Mouse (Mus musculus) thymus, postnatal 25 days (tissue): ENCODE data around the gene Sim1.

ENCODE experiments used
- DNase-seq: peaks from one replicate; pipeline ENCODE4 v3.0.0; 2022

Gene Sim1

DNA sequence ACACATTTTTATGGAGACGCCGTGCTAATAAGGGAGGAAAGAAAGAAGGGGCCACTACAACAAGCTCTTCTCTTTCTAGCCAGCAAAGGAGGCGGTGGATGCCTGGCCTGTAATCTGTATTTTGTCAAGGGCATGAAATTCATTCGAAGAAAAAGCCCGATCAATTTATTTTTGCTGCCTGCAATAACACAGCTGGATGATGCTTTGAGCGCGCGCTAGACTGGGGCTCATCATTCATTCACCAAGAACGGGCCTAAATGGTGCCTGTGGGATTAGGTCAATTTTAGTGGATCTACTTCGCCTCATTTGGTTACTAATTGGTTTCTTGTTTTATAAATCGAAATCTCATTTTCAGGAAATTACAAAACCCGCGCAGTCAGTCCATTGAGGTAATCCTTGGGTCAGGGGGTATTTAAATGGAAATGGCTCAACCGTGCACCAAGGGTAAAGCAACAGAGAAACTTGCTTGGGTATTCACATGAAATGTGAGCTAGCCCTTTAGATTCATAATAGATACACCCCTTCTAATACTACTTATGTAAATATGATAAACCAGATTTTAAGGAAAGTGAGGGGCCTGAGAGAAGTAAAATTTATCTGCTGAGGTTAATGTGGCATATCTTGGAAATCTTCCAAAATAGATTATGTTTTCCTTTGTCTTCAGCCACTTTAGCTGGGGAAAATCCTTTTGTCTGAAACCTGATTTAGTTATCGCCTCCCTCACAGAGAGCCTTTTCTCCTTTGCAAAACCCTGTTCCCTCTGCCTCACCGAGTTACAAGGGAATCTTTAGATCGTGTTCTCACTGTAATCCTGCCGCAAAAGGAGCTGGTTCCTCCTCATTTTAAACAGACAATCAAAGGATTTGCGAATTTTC lies 7.3 kb downstream of the Sim1 start:
- DNase-seq = no peak

DNA sequence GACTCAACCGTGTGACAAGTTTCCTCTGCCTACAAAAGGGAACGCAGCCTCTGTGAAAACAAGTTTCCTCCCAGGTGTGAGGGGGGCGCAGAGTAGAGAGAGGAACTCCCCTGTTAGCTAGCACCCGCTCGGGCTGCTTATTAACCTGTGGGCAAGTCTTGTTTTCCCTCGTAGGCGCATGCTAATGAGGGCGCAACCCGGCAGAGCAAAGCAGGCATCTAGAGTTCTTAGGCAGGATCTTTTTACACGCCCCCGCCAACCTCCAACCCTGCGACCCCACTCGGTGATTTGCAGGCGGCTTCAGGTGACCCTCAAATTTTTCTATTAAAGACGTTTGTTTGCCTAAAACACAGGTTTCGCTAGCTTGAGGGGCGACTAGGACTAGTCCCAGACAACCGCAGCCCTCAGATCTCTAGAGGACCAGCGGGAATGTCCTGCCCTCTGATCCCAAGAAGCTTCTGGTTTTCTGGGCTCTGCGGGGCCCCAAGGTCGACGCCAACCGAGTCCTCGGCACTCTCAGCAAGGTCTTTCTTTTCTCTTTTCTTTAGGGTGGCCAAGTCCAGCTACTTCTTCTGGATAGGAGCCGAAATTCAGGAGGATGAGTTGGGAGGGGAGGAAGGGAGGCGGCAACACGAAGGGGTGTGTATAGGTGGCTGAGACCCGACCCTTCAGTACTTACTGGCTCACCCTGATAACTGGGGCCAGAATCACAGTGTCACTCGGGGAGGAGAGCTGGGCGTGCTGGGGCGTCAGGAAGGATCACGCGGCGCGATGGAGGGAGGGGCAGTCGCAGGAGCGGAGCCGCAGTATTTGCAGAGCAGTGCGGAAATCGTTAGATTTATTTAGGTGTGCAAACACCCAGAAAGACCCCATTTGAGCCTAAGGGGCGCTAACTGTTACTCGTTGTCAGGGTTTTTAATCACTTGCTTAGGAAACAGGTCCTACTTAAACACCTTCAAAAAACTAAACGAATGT lies 8.5 kb downstream of the Sim1 start:
- DNase-seq = no peak

DNA sequence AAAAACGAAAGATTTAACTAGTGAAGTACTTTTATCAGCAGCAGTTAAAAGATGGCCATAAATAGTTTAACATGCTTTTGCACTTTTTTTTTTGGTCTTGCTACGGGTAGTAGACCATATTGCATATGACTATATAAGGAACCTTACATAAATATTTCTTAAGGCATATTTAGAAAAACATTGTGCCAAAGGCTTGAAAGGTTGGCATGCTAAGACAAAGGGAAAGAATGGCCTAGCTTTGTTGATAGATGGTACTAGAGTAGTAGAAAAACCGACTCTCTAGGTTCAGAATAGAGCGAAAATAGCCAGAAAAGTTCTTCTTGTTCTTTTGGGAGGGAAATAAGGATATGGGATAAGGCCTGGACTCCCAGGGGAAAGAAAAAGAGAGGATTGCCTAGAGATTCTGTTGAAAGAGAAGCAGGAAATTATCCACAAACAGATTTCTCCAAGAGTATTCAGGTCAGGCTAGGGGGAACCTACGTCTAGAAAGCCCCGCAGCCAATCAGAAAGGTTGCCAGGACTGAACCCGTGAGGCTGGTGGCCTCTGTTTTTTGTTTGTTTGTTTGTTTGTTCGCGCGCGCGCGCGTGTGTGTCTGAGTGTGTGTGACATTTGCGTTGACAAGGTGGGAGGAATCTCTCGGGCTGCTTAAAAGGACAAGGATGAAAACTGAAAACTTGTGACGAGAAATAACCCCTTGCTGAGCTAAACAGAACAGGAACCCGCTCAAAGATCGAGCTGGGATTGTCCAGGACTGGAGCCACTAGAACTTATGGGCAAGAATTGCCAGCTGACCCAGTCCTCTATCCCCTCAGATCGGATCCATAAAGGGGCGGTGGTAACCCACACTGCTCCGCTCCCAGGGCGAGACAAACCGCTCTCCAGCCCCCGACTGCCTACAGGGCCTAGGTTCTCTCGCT lies 9.6 kb downstream of the Sim1 start:
- DNase-seq = no peak

DNA sequence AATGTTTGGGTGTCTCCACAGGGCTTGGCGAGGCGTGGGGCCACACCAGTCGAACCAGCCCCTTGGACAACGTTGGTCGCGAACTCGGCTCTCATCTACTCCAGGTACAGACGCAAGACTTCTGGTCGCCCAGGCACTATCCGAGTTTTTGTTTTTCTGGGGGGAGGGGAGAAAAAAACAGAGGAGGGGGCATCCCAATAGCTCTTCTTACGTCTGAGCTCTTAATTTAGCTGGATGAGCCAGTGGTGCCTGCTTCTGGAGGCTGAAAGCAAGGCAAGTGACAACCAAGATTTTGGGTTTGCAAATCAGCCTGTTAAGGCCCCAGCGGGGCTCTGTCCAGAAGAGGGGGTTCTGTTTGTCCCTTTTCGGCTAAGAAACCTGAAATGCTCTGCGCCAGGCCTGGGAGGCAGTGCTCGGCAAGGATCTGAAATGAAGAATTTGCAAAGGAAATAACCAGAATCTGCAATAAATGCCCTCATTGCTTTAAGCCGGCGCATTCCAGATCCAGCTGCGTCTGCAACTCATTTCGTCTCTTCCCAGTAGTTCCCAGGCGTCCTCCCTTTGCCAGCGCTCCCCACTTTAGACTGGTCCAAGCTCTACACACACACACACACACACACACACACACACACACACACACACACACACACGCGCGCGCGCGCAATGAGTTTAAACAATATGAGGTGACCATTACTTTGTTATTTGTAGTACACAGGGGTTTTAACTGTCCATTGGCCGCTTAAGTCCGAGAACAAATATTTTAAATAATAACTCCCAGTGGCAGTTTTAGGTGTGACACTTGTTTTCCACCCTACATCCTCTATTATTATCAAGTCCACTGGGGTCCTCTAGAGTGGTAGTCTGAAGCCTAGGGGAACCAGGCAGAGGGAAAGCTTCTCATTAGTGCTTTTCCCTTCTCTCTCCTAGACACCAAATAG lies 10.5 kb downstream of the Sim1 start:
- no peak for DNase-seq

DNA sequence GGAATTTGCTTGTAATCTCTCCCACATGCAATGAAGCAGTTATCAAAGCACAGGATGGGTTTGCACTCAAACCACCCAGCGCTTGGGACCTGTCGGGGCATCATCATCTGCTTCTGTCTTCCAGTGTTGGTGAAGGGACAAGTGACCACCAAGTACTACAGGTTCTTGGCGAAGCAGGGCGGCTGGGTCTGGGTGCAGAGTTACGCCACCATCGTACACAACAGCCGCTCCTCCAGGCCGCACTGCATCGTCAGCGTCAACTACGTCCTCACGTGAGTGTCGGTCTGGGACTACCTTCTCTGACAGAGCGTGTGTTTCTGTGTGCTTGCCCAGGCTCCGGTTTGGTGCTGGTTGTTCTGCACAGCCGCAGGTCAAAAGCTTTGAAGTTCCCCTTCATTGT lies 15.8 kb downstream of the Sim1 start:
- no peak for DNase-seq

DNA sequence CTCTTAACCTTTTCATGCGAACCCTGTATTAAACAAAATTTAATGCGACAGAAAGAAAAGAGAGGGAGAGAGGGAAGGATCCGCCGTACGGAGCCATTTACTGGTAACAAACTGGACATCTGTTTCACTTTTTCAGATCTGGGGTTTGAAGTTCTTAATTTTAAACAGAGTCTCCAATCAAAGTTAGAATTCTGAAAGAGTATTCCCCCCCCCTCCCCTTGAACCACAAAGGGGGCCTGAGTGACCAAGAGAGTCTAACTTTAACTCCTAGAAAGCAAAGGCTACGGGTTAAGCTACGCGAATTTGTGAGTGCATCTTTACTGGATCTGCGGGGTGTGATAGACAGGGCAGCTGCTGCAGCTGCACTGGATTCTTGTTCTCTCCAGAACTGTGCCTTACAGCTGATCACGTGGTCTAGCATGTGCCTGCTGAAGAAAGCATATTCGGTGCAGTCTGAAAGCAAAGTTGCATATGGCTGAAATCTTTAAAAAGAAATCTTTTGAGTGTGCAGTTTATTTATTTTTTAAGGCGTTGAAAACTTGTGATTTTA lies 16.4 kb downstream of the Sim1 start:
- no peak for DNase-seq

DNA sequence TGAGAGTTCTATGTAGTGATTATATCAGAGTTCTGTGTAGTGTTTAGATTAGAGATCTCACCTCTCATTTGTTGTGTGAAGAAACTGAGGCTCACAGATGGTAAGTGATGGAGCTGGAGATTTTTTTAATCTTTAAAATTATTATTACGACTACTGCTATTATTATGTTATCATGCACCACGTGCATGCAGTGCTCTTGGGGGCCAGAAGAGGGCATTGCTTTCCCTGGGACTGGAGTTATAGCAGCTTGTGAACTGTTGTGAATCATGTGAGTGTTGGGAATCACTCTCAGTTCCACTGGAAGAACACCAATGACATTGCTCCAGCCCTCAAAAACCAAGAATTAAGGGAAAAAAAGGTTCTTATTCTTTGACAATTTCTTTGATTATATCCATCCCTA lies 21.1 kb downstream of the Sim1 start:
- no peak for DNase-seq

DNA sequence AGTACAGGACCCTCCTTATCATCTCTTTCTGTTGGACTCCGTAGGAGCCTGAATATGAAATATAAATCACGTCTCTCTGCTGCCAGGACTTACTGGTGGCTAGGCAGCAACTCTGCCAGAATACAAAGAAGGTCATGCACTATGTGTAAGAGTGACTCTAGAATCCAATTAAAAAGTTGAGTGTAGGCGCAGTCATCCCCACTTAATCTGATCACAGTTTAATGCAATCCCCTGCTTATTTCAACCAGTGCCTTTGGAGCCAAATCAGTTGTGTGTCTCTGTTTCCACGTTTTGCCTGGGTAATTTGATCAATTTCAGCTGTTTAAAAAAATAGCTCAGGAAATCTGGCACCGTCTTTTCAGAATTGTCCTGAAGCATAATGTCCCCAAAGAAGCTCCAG lies 34.7 kb downstream of the Sim1 start:
- DNase-seq = no peak

DNA sequence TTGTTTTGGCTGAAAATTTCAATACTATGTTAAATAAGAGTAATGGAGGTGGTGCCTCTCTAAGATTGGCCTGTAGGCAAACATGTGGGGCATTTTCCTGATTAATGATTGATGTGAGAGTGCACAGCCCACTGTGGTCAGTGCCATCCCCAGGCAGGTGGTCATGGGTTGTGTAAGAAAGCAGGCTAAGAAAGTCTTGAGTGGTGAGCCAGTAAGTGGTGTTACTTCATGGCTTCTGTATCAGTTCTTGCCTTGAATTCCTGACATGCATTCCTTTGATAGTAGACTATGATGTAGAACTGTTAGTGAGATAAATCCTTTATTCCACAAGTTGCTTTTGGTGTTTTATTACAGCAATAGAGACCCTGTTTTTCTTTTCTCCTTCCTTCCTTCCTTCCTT lies 41.1 kb downstream of the Sim1 start:
- DNase-seq = no peak

DNA sequence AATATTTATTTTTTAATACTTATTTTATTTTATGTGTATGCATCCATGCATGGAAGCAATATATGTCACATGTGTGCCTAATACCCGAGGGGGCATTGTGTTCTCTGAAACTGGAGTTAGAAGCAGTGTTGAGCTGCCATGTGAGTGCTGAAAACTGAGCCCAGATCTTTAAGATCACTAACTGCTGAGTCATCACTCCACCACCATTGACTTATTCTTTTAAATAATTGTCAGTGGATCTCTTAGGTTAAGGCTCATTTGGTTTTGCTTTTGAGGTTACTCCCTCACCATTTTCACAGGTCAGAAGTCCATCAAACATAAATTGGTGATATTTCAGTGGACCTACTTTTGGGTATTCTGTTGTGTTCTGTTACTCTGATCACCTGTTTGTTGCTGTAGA lies 79.1 kb downstream of the Sim1 start:
- DNase-seq = no peak

DNA sequence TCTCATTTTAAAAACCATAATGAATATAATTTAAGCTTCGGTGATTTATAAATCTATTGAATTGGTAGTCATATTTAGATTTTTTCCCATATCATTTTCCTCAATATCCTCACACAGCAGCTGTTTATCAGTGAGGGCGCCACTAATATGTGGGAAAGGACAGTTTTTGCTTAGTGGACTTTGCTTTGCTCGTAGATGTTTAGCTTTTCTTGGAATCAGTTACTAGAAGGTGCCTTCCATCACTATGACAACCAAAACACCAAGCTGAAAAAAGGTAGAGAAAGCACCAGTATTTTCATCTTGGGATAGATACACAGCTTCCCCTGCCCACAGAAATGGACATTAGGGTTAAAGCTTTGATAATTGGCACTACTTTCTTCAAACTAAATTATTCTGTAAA lies 87.3 kb downstream of the Sim1 start:
- no peak for DNase-seq

DNA sequence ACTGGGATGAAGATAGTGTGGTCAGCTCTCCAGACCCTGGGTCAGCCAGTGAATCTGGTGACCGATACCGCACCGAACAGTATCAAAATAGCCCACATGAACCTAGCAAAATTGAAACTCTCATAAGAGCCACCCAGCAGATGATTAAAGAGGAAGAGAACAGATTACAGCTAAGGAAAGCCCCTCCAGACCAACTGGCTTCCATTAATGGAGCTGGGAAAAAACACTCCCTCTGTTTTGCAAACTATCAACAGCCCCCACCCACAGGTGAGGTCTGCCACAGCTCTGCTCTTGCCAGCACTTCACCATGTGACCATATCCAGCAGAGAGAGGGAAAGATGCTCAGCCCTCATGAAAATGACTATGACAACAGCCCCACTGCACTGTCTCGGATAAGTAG lies 89.1 kb downstream of the Sim1 start:
- DNase-seq = no peak

DNA sequence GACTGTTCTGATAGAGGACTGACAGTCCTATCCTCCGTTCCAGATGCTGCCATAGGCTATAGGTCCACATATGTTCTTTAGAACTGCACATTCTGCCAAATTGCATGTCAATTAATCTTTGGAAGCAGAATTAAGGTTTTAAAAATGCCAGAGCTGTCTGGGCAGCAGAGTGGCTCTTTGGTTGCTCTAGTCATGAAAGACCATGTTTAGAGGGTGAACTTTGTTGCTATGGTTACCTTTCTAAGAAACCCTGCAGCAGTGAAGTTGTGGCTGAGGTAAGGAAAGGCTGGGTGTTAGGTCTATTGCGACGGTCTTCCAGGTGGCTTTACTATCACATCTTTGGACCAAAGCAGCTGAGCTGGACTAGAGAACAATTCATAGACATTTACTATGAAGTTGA lies 113.2 kb downstream of the Sim1 start:
- DNase-seq = no peak

DNA sequence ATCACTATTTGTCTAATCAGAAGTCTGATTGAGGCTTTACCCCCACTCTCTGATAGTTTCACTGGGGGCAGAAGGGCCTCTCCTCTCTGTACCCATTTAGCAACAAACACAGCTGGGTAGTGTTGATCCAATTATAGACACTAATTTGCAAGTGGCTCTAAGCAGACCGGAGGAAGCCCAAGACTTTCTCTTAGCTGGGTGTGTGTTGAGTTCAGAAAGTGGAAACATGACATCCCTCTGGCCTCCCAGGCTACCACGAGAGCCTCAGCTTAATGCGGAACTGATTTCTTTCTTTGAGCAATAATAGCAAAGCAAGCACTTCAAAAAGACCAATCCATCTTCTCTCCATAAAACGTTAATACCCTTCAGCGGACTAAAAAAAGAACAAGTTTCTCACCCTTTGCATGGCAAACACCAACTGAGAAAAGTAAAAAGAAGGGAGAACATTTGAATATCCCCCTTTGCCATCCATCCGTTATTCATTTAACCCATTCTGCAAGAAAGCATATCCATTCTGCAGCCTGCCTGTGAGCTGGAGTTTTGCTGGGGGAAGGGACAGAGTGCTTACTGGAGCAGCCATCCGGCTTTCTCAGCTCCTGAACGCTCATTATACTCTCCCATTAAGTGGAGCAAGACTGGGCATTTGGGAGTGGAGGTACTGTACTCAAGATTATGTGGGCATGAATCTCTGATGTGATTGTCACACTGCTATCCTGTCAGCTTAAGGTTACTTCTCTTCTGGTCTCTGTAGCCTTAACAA lies 117.0 kb downstream of the Sim1 start:
- DNase-seq = no peak

DNA sequence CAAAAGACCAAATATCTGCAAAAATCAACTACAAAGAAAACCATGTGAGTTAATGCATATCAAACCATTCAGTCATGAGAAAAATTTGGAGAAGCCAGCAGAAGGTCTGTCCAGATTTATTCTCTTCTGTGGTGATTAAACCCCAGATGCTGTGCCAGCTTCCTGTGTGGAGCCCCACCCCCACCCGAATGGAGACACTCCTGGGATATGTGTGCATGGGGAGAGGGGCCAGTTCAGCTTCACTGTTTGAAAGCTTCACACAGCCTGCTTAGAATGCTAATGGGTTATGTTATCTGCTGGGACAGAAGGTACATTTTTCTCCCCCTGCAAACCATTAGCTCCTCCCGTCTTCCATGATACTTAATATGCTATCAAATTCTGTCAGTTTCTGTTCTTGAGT lies 120.3 kb downstream of the Sim1 start:
- DNase-seq = no peak

DNA sequence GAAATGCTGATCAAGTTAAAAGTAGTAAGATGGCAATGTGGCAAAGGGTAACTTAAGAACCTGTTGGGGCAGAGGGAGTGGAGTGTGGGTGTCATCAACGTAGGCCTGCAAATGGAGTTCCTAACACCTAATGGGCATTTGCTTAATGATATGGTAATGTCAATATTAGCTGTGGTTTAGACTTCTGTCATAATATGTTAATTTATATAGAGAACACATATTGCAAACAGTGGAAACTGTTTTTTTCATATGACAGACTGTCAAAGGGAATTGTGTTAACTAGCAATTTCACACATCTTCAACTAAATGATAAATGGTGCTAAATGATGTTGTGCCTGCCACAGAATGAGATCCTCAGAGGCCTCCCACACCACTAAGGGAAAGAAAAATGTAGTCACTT lies 120.8 kb downstream of the Sim1 start:
- DNase-seq = no peak

DNA sequence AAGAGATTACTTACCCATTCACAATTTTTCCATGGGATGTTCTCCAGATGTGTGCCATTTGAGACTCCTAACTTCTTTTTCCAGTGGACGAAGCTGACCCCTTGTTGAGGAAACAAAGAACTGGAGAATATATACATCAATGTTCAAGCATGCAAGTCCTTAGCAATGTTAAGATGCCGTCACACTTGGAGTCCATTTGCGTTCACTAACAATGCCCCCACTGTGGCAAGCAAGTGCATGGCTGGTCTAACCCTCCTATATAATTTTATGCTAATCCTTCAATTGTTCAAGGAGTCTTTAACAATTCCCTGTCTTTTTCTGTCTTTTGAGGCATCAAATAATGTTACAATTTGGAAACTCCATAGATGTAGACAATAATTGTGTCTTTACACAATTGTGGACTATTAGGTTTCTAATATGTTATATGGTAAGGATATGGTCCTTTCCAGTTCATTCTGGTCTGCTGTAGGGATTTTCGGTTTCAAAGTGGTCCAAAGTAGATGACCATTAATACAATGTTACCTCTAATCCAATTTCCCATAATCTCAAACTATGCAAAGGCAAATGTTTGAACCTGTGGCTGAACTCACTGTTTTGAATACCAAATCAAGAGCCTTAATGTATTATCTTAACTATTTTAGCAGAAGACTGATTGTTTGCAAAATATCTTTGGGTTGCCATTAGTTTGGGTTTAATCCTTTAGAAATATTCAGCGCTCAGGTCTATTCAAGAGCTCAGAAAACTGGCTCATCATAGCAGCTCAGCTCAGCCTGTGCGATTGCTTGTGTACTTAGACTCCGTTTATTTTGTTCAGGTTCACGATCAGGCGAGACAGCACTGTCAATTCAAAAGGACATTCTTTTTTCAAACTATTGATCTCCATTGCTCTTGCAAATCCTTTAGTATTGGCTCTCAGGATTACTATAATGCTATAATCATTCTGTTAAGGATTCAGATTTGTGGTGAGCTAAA lies 129.0 kb downstream of the Sim1 start:
- no peak for DNase-seq
